Mouse (Mus musculus) right cerebral cortex, postnatal 25 days (tissue): ENCODE data around the gene Mrps34.
A peak's percentile ranks its signal among the peaks of the same experiment; 100 is the strongest.

Experiments
- DNase-seq: peaks from one replicate; pipeline ENCODE4 v3.0.0; 2022

Gene Mrps34

DNA sequence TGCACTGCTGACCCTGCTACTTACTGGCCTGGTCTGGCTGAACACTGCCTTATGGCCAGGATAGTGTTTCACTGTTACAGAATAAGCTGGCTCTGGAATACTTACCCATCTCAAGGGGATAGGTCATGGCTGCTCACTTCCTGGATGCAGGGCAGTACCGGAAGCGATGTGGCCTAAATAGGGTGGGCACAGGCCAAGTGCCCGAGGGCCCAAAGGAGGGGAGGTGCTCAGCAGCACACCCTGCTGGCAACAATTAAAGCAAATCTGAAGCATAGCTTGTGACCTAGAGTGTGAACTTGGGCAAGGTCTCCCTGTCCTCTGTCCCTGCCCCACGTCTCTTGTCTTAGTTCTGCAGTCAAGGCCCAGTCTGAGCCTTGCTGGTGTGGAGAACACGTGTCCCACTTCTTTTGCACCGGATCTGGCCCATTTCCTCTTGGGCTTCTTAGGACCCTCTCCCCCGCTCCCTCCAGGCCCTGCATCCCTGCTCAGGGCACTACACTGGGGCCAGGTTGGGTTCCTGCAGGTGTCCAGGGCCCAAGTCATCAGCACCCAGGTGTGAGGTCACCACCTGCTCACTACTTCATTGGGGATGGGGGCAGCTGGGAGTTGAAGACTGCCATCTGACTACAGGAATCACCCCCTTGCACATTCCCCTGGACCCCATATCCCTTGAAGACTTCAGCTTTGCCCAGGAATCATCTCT lies 13.0 kb upstream of the Mrps34 start:
- no peak for DNase-seq

DNA sequence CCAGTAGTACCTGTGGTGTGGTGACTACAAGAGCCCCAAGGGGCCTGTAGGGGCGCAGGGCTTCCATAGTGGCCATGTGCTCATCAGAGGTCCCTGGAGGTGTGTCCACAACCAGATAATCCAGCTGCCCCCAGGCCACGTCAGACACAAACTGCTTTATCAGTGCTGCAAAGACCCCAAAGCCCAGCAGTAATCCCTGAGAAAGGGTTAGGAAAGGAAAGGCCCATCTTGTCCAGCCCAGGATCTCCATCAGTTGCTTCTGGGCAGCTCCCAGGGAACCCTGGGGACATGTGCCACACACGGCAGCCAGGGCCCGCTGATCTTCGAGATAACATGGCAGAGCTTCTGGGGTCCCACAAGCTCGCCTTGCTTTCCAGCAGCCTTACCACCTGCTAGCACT lies 10.5 kb upstream of the Mrps34 start:
- no peak for DNase-seq

GRCm38 (mm10) chr17:24885356-24886133 lies 9.4 kb upstream of the Mrps34 start:
- DNase-seq: no peak

GRCm38 (mm10) chr17:24886134-24886931 lies 8.6 kb upstream of the Mrps34 start, which contains the start of the genes Nubp2 and Spsb3:
Nubp2 (minus strand) TSS chr17:24886349.
Spsb3 (plus strand) TSS chr17:24886643.
- peak; percentile 98 for DNase-seq

- DNase-seq: no peak
Measured at GRCm38 (mm10) chr17:24886932-24887271, 8.0 kb upstream of the Mrps34 start.

- no peak for DNase-seq
Measured at GRCm38 (mm10) chr17:24887291-24888080, 7.4 kb upstream of the Mrps34 start.

GRCm38 (mm10) chr17:24888862-24889261 lies 6.1 kb upstream of the Mrps34 start:
- DNase-seq: no peak

DNA sequence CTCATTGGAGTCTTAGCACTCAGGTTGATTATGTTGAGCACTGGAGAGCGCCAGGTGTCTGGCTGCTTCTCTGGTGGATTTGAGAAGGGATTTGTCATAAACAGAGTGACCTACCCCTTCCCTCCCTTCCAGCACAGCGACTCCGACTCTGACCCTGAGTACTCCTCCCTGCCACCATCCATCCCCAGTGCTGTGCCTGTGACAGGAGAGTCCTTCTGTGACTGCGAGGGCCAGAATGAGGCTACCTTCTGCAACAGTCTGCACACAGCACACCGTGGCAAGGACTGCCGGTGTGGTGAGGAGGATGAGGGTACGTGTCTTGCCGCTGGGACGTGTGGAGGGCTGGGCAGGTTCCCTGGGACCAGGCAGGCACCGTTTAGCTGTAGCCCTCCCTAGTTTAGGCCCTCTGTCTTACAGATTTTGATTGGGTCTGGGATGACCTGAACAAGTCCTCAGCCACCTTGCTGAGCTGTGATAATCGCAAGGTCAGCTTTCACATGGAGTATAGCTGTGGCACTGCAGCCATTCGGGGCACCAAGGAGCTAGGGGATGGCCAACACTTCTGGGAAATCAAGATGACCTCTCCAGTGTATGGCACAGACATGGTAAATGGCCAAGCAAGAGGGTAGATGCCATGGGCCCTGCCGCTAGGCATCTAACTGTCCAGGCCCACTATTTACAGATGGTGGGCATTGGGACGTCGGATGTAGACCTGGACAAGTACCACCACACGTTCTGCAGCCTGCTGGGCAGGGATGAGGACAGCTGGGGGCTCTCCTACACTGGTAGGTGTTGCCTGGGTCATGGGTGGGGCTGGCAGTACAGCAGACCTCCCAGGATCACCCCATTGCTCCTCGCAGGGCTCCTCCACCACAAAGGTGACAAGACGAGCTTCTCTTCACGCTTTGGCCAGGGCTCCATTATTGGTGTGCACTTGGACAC lies 4.5 kb upstream of the Mrps34 start:
- no peak for DNase-seq

GRCm38 (mm10) chr17:24891321-24891720 lies 3.6 kb upstream of the Mrps34 start:
- DNase-seq: no peak

DNA sequence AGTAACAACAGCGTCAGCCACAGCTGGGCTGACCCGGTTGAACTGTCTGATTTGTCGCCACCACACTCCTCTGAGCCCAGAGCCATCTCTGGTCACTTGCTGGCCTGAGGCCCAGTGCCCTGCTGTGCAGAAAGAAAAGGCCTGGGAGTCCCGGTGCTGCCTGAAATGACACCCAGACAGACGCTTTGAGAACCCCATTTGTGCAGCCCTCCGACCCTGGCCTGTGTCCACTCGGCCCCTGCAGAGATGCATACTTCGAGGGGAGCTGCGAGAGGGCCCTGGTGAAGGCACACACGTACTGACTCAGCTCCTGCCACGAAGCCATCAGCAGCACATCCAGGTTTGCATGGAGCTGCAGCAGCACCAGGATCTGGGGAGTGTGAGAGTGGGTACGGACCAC lies 2.1 kb upstream of the Mrps34 start:
- no peak for DNase-seq

GRCm38 (mm10) chr17:24893276-24893675 lies 1.6 kb upstream of the Mrps34 start:
- DNase-seq: no peak

DNA sequence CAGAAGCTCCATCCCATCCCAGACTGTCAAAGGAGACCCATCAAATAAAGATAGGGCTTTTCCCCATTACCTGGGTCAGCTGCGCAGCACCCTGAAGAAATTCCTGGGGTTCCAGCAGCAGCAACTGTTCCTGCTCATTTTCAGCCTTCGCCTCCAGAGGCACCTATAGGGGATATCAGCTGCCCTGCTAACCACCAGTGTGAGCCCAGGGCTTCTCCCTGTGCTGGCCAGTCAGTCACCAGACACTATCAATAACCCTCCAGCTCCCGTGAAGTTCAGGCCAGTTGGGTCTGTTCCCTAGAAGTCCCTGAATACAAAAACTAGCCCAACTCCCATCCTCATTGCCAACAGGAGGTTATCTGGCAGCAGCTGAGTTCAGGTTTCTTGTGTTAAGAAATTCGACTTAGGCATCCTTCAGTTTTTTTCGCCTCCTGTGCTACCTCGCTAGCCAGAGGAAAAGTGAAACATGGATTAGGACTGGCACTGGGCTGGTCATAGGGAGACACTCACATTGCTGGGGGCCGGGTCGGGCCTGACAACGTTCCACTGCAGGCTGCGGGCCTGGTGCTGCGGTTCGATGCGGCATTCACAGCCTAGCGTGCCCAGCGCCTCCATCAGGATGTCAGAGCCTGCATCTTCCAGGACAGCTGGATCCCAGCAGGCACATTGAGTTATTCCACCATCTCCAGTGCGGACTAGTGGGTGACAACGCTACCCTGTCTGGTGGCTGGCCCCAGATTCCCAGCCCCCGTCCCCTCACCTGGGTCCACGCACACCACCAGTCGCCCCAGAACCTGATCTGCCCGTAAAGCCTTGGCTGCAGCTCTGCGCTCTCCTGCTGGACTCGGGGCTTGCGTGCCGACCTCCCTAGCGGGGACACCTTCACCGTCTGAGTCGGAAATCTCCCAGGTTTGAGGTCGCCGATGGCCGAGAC lies 588 bp upstream of the Mrps34 start:
- DNase-seq: no peak

DNA sequence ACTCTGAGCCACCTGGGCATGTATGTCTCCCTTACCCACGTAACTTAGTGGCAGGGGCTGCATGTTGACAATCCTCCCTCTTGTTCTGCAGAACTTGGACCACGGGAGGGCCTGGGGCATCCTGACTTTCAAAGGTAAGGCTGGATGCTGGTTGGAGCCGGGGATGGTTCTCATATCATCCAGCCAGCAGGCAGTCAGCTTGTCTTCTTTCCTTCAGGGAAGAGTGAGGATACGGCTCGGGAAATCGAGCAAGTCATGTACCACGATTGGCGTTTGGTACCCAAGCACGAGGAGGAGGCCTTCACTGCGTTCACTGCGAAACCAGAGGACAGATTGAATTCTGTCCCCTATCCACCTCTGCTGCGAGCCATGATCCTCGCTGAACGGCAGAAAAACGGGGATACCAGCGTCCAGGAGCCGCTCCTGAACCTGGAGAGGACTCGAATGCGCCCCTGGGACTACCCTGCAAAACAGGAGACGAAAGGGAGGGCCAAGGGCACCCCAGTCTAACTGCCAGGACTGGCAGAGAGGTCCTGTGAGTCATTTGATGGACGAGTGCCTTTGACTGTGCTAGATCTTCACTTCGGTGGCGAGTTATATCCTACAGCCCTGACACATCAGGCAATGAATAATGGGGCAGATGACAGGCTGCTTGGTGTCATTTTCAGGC lies 790 bp downstream of the Mrps34 start:
- DNase-seq: no peak

- peak; percentile 75 for DNase-seq
Measured at GRCm38 (mm10) chr17:24896241-24896992, 1.5 kb downstream of the Mrps34 start, which contains the start of gene Nme3. Nme3 (plus strand) TSS chr17:24896500.

DNA sequence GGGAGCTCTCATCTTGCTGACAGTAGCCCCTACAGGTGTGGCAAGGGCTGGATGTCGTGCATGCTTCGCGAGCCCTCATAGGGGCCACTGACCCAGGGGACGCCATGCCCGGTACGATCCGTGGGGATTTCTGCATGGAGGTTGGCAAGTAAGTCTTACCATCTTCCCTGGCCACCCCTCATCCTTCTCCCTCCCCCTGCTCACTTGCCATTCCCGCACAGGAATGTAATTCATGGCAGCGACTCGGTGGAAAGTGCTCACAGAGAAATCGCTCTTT lies 2.0 kb downstream of the Mrps34 start:
- no peak for DNase-seq

DNA sequence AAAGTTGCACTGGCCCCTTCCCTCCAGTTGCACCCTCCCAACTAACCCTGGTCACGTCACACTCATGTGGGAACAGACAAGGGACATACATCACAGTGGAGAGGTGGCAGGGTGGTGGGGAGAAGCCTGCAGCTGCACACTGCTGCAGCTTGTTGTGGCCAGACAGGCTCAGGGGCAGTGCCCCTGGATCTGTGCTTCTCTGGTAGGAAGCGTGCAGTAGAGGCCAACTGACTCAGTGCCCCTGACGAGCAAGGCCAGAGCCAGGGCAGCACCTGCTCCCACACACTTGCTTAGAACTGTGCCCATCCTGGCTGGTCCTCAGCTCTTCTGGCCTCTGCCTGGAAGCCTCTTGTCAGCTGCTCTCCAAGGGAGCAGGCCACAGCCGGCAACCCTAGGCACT lies 2.7 kb downstream of the Mrps34 start:
- DNase-seq: no peak

GRCm38 (mm10) chr17:24898041-24898854 lies 3.3 kb downstream of the Mrps34 start:
- no peak for DNase-seq

DNA sequence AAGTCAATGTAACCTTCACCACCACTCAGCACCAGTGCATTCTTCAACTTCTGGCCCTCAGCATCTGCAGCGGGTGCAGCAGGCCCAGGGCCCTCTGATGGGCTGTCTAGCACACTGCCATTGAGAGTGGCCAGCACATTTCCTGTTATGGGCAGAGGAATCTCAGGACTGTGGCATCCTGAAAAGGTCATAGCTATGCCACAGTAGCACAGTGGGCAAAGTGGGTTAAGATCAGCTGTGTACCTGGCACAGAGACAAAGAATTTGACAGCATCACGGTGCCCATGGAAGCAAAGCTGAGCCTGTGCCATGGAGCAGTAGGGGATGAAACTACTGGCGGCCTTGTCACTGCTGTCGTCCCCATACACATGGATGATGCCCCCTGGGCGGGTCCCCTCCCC lies 4.2 kb downstream of the Mrps34 start:
- no peak for DNase-seq
